Mouse (Mus musculus): ENCODE data around the gene Gpr1. TPM values are rescaled to one million over a fixed set of nuclear protein-coding genes. Genes with fewer than 3 reads are reported as not detected.
"Not testable (repeated sequence)": the region's sequence is repeated elsewhere in the genome, so short reads cannot be mapped to it uniquely, and the experiment has no call there.

Gpr1 gene
- polyA plus RNA-seq, 1 experiment from 2014 or later = 0.08 TPM

GRCm38 (mm10) chr1:63181019-63181418, 33.3 kb downstream of the Gpr1 start:
- H3K4me1 ChIP-seq (replicated peaks; ENCODE audit: control insufficient read depth, insufficient read depth, low read length) = no peaks in the 10 kb centered on the region; the same call in 1 of the 2 replicates
- no peak overlapping the region for H3K9ac ChIP-seq (ENCODE audit: low read depth, low read length)
- 10% methylated on average over 3 of the region's 3 CpGs for WGBS
- no peaks in the 10 kb centered on the region for H3K36me3 ChIP-seq (ENCODE audit: control insufficient read depth, insufficient read depth, low read length)
- H3K4me2 ChIP-seq (replicated peaks; ENCODE audit: low read depth, low read length) = no peak overlapping the region
- peak; percentile 78 for ATAC-seq (ENCODE audit: low FRiP score)
- no peak overlapping the region for H3K4me3 ChIP-seq (ENCODE audit: low read depth, low read length)
- DNase-seq (ENCODE audit: low spot score) = peak; percentile 99
- H3K9me3 ChIP-seq (ENCODE audit: control insufficient read depth, low read length) = no peaks in the 10 kb centered on the region
- H3K27ac ChIP-seq (ENCODE audit: low read depth, low read length) = peak overlapping the region; percentile 25; the same call in 1 of the 2 replicates
- no peaks in the 10 kb centered on the region for H3K27me3 ChIP-seq (ENCODE audit: control insufficient read depth, insufficient read depth, low read length)

DNA sequence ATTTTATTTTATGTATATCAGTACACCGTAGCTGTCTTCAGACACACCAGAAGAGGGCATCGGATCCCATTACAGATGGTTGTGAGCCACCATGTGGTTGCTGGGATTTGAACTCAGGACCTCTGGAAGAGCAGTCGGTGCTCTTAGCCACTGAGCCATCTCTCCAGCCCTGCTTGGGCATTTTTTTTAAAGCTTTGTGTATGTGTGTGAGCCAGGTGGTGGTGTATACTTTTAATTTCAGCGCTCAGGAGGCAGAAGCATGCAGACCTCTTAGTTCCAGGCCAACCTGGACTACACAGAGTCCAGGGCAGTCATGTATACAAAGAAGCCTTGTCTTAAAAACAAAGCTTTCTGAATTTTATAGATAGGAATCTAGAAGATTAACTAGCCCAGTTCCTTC, 33.8 kb downstream of the Gpr1 start:
- not testable (repeated sequence) for H3K36me3 ChIP-seq (ENCODE audit: control insufficient read depth, insufficient read depth, low read length); H3K4me1 ChIP-seq (replicated peaks; ENCODE audit: control insufficient read depth, insufficient read depth, low read length); H3K9ac ChIP-seq (ENCODE audit: low read depth, low read length); H3K4me3 ChIP-seq (ENCODE audit: low read depth, low read length); H3K27me3 ChIP-seq (ENCODE audit: control insufficient read depth, insufficient read depth, low read length); H3K4me2 ChIP-seq (replicated peaks; ENCODE audit: low read depth, low read length); H3K9me3 ChIP-seq (ENCODE audit: control insufficient read depth, low read length)
- peak overlapping the region; percentile 25; the same call in 1 of the 2 replicates for H3K27ac ChIP-seq (ENCODE audit: low read depth, low read length)
- WGBS = 72% methylated on average over 4 of the region's 4 CpGs
- peak; percentile 15 for DNase-seq (ENCODE audit: low spot score)
- ATAC-seq (ENCODE audit: low FRiP score) = peak; percentile 26; the same call in 1 of the 2 replicates

DNA sequence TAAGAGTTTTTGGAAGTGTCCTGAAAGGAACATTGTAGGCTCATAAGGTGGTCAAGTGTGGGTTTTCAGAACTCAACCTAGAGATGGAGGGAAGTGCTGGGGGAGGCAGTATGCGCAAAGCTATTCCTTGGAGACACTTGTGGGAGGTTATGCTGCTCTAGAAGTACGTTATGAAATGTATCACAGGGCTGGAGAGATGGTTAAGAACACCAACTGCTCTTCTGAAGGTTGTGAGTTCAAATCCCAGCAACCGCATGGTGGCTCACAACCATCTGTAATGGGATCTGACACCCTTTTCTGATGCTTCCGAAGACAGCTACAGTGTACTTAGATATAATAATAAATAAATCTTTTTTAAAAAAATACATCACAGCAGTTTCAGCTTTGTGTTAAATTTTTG, 34.2 kb downstream of the Gpr1 start:
- no peaks in the 10 kb centered on the region; the same call in 1 of the 2 replicates for H3K4me1 ChIP-seq (replicated peaks; ENCODE audit: control insufficient read depth, insufficient read depth, low read length)
- H3K27ac ChIP-seq (ENCODE audit: low read depth, low read length) = no peak overlapping the region
- no peak overlapping the region for H3K4me3 ChIP-seq (ENCODE audit: low read depth, low read length)
- no peak for ATAC-seq (ENCODE audit: low FRiP score)
- WGBS = 96% methylated on average over 4 of the region's 4 CpGs
- H3K9ac ChIP-seq (ENCODE audit: low read depth, low read length) = no peak overlapping the region
- H3K36me3 ChIP-seq (ENCODE audit: control insufficient read depth, insufficient read depth, low read length) = no peaks in the 10 kb centered on the region
- H3K4me2 ChIP-seq (replicated peaks; ENCODE audit: low read depth, low read length) = no peak overlapping the region
- no peaks in the 10 kb centered on the region for H3K9me3 ChIP-seq (ENCODE audit: control insufficient read depth, low read length)
- no peaks in the 10 kb centered on the region for H3K27me3 ChIP-seq (ENCODE audit: control insufficient read depth, insufficient read depth, low read length)
- no peak for DNase-seq (ENCODE audit: low spot score)

DNA sequence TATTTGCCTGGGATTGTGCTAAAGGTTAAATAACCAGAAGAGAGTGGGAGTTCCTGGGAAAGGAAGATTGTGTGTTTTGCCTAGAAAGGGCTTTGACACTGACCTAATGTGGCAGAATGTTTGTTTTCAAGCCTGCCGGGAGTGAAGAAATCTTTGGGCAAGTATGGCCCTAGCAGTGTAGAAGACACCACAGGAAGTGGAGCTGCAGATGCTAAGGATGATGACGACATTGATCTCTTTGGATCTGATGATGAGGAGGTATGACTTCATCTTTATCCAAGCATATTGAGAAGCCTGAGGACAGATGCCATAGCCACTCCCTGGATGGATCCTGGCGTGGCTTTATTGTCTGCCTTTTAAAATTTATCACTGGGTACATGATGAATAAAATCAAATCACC, 36.0 kb downstream of the Gpr1 start:
- peak overlapping the region; percentile 70 for H3K4me2 ChIP-seq (replicated peaks; ENCODE audit: low read depth, low read length)
- no peak overlapping the region for H3K27ac ChIP-seq (ENCODE audit: low read depth, low read length)
- no peak for ATAC-seq (ENCODE audit: low FRiP score)
- no peak overlapping the region for H3K9ac ChIP-seq (ENCODE audit: low read depth, low read length)
- DNase-seq (ENCODE audit: low spot score) = no peak
- H3K36me3 ChIP-seq (ENCODE audit: control insufficient read depth, insufficient read depth, low read length) = no peaks in the 10 kb centered on the region
- 85% methylated on average over 3 of the region's 3 CpGs for WGBS
- H3K4me1 ChIP-seq (replicated peaks; ENCODE audit: control insufficient read depth, insufficient read depth, low read length) = no peaks in the 10 kb centered on the region; the same call in 1 of the 2 replicates
- no peak overlapping the region; the same call in 1 of the 2 replicates for H3K4me3 ChIP-seq (ENCODE audit: low read depth, low read length)
- H3K9me3 ChIP-seq (ENCODE audit: control insufficient read depth, low read length) = no peaks in the 10 kb centered on the region
- H3K27me3 ChIP-seq (ENCODE audit: control insufficient read depth, insufficient read depth, low read length) = no peaks in the 10 kb centered on the region

- Histone ChIP-seq H3K36me3 (ENCODE audit: control insufficient read depth, insufficient read depth, low read length) (no peaks in the 10 kb centered on the region), H3K9ac (ENCODE audit: low read depth, low read length) (peak within 1 kb of the TSS; percentile 83), H3K4me3 (ENCODE audit: low read depth, low read length) (peak within 1 kb of the TSS; percentile 83), H3K4me1 (replicated peaks; ENCODE audit: control insufficient read depth, insufficient read depth, low read length) (no peaks in the 10 kb centered on the region; the same call in 1 of the 2 replicates), H3K9me3 (ENCODE audit: control insufficient read depth, low read length) (no peaks in the 10 kb centered on the region), H3K27me3 (ENCODE audit: control insufficient read depth, insufficient read depth, low read length) (no peaks in the 10 kb centered on the region), H3K27ac (ENCODE audit: low read depth, low read length) (peak within 1 kb of the TSS; percentile 75), H3K4me2 (replicated peaks; ENCODE audit: low read depth, low read length) (peak within 1 kb of the TSS; percentile 78)
- ATAC-seq (ENCODE audit: low FRiP score) (peak; percentile 92), DNase-seq (ENCODE audit: low spot score) (peak; percentile 96)
- WGBS = under 1% methylated on average over 72 of the region's 72 CpGs
Measured at GRCm38 (mm10) chr1:63176604-63177421, 37.5 kb downstream of the Gpr1 start, which contains the start of the genes Eef1b2 and Ndufs1. TSS of gene Eef1b2 (plus strand) at chr1:63176825. TSS of gene Ndufs1 (minus strand) at chr1:63176833.

- Histone ChIP-seq H3K36me3 (ENCODE audit: control insufficient read depth, insufficient read depth, low read length) (no peaks in the 10 kb centered on the region), H3K27ac (ENCODE audit: low read depth, low read length) (peak overlapping the region; percentile 75; the same call in 1 of the 2 replicates), H3K9me3 (ENCODE audit: control insufficient read depth, low read length) (no peaks in the 10 kb centered on the region), H3K4me3 (ENCODE audit: low read depth, low read length) (peak overlapping the region; percentile 83), H3K4me1 (replicated peaks; ENCODE audit: control insufficient read depth, insufficient read depth, low read length) (no peaks in the 10 kb centered on the region; the same call in 1 of the 2 replicates), H3K9ac (ENCODE audit: low read depth, low read length) (peak overlapping the region; percentile 83), H3K27me3 (ENCODE audit: control insufficient read depth, insufficient read depth, low read length) (no peaks in the 10 kb centered on the region), H3K4me2 (replicated peaks; ENCODE audit: low read depth, low read length) (peak overlapping the region; percentile 78)
- DNase-seq (ENCODE audit: low spot score) (no peak), ATAC-seq (ENCODE audit: low FRiP score) (peak; percentile 64)
- 0% methylated on average over 14 of the region's 14 CpGs for WGBS
Measured at GRCm38 (mm10) chr1:63176259-63176603, 38.1 kb downstream of the Gpr1 start.

DNA sequence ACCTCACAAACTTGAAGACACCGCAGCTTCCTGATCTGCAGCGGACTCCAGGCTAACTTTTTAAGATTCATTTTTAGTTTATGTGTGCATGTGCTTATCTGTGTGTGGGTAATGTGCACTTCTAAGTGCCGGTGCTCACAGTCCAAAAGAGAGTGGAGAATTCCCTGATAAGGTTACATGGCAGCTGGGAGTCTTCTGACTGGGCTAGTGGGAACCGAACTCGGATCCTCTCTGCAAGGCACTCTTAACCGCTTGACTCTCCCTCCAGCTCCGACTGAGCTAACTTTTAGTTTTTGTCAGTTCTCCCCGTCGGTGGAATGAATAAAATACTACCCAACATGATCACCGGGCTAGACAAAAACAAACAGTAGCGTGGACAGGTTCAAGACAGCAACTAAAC, 38.5 kb downstream of the Gpr1 start:
- Histone ChIP-seq H3K9ac (ENCODE audit: low read depth, low read length) (peak overlapping the region; percentile 83), H3K9me3 (ENCODE audit: control insufficient read depth, low read length) (no peaks in the 10 kb centered on the region), H3K27ac (ENCODE audit: low read depth, low read length) (0 out of 2 replicates have a peak overlapping the region, but pooled peaks have one; percentile 75), H3K4me3 (ENCODE audit: low read depth, low read length) (peak overlapping the region; percentile 83), H3K4me1 (replicated peaks; ENCODE audit: control insufficient read depth, insufficient read depth, low read length) (no peaks in the 10 kb centered on the region; the same call in 1 of the 2 replicates), H3K36me3 (ENCODE audit: control insufficient read depth, insufficient read depth, low read length) (no peaks in the 10 kb centered on the region), H3K27me3 (ENCODE audit: control insufficient read depth, insufficient read depth, low read length) (no peaks in the 10 kb centered on the region), H3K4me2 (replicated peaks; ENCODE audit: low read depth, low read length) (peak overlapping the region; percentile 78)
- DNase-seq (ENCODE audit: low spot score) = no peak
- no peak for ATAC-seq (ENCODE audit: low FRiP score)
- 11% methylated on average over 11 of the region's 11 CpGs for WGBS

DNA sequence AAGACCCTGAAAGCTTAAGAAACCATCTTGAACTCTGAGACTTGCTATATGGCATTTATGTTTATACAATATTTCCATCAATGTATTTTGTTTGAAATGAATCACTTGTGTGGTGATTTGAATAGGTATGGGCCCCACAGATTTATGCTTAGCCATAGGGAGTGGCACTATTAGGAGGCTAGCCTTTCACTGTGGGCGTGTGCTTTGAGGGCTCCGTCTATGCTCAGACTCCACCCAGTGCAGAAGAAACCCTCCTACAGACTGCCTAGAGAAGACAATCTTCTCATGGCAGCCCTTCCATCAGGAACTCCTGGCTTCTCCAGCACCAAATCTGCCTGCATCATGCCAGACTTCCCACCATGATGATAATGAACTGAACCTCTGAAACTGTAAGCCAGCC, 45.7 kb downstream of the Gpr1 start:
- Histone ChIP-seq H3K36me3 (ENCODE audit: control insufficient read depth, insufficient read depth, low read length) (peaks cover 13% of the 10 kb centered on the region; the same call in 1 of the 2 replicates), H3K4me2 (replicated peaks; ENCODE audit: low read depth, low read length) (no peak overlapping the region), H3K4me3 (ENCODE audit: low read depth, low read length) (no peak overlapping the region), H3K27ac (ENCODE audit: low read depth, low read length) (no peak overlapping the region), H3K4me1 (replicated peaks; ENCODE audit: control insufficient read depth, insufficient read depth, low read length) (no peaks in the 10 kb centered on the region), H3K9ac (ENCODE audit: low read depth, low read length) (no peak overlapping the region), H3K27me3 (ENCODE audit: control insufficient read depth, insufficient read depth, low read length) (no peaks in the 10 kb centered on the region), H3K9me3 (ENCODE audit: control insufficient read depth, low read length) (no peaks in the 10 kb centered on the region)
- ATAC-seq (ENCODE audit: low FRiP score) (no peak), DNase-seq (ENCODE audit: low spot score) (no peak)
- WGBS = 92% methylated on average over 2 of the region's 2 CpGs

DNA sequence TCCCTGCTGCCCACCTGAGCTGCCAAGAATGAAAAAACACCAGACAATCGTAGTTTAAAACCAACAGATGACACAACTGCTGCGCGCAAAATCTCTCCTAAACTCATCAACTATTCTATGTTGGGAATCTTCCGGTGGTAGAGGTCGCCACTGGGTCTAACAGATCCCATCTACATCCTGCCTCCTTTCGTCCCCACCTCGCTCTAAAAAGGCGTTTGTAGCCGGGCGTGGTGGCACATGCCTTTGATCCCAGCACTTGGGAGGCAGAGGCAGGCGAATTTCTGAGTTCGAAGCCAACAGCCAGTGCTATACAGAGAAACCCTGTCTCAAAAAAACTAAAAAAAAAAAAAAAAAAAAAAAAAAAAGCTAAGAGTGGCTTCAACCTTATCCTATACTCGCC, 74.1 kb downstream of the Gpr1 start:
- Histone ChIP-seq H3K27me3 (ENCODE audit: control insufficient read depth, insufficient read depth, low read length) (no peaks in the 10 kb centered on the region), H3K4me3 (ENCODE audit: low read depth, low read length) (no peak overlapping the region), H3K4me1 (replicated peaks; ENCODE audit: control insufficient read depth, insufficient read depth, low read length) (no peaks in the 10 kb centered on the region), H3K9ac (ENCODE audit: low read depth, low read length) (no peak overlapping the region), H3K4me2 (replicated peaks; ENCODE audit: low read depth, low read length) (no peak overlapping the region), H3K27ac (ENCODE audit: low read depth, low read length) (no peak overlapping the region), H3K36me3 (ENCODE audit: control insufficient read depth, insufficient read depth, low read length) (0 out of 2 replicates have a peak, but pooled peaks cover 2% of the 10 kb centered on the region), H3K9me3 (ENCODE audit: control insufficient read depth, low read length) (no peaks in the 10 kb centered on the region)
- WGBS = 96% methylated on average over 13 of the region's 13 CpGs
- ATAC-seq (ENCODE audit: low FRiP score) (no peak), DNase-seq (ENCODE audit: low spot score) (no peak)

All from hindbrain, embryonic 11.5 days (tissue).